Mouse (Mus musculus) megakaryocyte, embryonic 14.5 days (primary cell): ENCODE results near the gene Adgrb3. TPM values are rescaled to one million over a fixed set of nuclear protein-coding genes. Genes with fewer than 3 reads are reported as not detected.

Experiments used
- H3K27me3 ChIP-seq: replicated peaks from 2 replicates; pipeline ENCODE3; 2012; ENCODE audit warnings: inconsistent platforms
- H3K36me3 ChIP-seq: replicated peaks from 2 replicates; pipeline ENCODE3; 2012; ENCODE audit warnings: low read length, inconsistent platforms, mixed read lengths
- H3K4me1 ChIP-seq: 2 replicates; pipeline ENCODE4 v1.6.1; 2012; ENCODE audit warnings: inconsistent platforms
- H3K4me3 ChIP-seq: replicated peaks from 2 replicates; pipeline ENCODE3; 2012; ENCODE audit warnings: moderate library complexity, mild to moderate bottlenecking, inconsistent platforms
- H3K9me3 ChIP-seq: 2 replicates; pipeline ENCODE4 v1.6.1; 2012; ENCODE audit warnings: inconsistent platforms
- FLI1 ChIP-seq: IDR thresholded peaks from 2 replicates; pipeline ENCODE4 v1.6.1; 2012; ENCODE audit warnings: low read length, inconsistent platforms, mixed read lengths
- GATA1 ChIP-seq: IDR thresholded peaks from 3 replicates; pipeline ENCODE4 v1.6.1; 2012; ENCODE audit warnings: mixed read lengths, low read length, inconsistent platforms, borderline replicate concordance
- polyA plus RNA-seq: library from polyadenylated mRNA; stranded (reverse); fragments of >175 nt; gene quantifications from 2 replicates; pipeline ENCODE4 v1.2.3, GENCODE M21; 2012; ENCODE audit warnings: low replicate concordance; ENCODE audit not compliant: insufficient read depth

The Adgrb3 gene
- polyA plus RNA-seq, 1 experiment = not detected

DNA sequence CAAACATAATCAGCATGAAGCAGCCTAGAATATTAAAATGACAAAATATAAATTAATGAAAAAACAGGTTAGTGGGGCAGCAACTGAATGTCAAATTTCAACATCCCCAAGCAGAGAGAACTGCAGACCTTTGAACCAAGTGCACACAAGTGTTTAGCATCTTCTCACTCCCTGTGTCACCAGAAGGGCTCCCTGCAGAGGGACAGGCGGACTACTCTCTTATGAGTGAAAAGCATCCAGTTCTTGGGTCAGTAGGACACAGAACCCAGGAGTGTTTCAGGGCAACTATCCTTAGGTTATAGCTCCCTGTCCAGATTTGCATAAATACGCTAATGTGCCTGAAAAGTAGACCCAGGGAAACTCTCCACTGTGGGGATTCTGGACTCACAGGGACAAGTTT, 285.6 kb downstream of the Adgrb3 start:
- no peaks in the 10 kb centered on the region for H3K36me3 ChIP-seq
- TF ChIP-seq FLI1 (no peak), GATA1 (no peak)
- no peaks in the 10 kb centered on the region for H3K4me1 ChIP-seq
- no peaks in the 10 kb centered on the region for H3K27me3 ChIP-seq
- no peak overlapping the region for H3K4me3 ChIP-seq
- no peaks in the 10 kb centered on the region for H3K9me3 ChIP-seq

DNA sequence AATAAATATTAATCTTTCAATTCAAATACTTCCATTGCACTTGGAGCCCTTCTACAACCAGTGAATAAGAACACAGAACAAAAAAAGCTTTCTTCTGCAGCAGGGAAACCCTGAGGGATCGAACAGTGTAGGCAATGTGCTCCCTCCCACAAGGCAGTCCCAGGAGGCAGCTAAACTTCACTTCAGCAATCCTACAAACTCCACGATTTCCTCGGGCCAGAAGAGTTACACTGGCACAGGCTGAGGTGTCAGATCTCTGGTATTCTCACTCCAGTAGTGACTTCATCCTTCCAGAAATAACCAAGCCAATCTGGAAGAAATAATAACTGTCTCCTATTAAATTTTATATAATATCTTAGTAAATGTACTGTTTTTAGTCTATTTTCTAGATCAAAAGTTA, 286.6 kb downstream of the Adgrb3 start:
- no peaks in the 10 kb centered on the region for H3K9me3 ChIP-seq
- no peaks in the 10 kb centered on the region for H3K4me1 ChIP-seq
- H3K36me3 ChIP-seq = no peaks in the 10 kb centered on the region
- H3K27me3 ChIP-seq = no peaks in the 10 kb centered on the region
- TF ChIP-seq GATA1 (no peak), FLI1 (no peak)
- no peak overlapping the region for H3K4me3 ChIP-seq

DNA sequence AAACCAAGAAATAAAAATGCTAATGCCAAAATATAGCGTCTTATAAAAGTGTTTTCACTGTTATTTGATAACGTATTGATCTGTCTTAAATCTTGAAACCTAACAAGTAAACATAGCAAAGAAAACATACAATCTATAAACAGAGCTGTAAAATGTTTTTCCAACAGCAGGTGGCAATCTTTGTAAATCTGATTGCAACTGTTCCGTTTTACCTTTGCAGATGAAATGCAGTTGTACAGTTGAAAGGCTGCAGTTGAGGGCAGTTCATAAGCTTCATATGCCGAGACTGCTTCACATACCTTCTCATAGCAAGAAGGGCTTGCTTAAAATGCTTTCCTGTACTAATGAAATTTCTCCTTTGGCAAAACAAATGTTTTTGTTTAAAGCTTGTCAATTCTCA, 302.5 kb downstream of the Adgrb3 start:
- no peaks in the 10 kb centered on the region for H3K27me3 ChIP-seq
- H3K4me1 ChIP-seq = no peaks in the 10 kb centered on the region
- no peak for TF ChIP-seq GATA1
- TF ChIP-seq FLI1 = no peak
- no peaks in the 10 kb centered on the region for H3K36me3 ChIP-seq
- H3K9me3 ChIP-seq = peaks cover 3% of the 10 kb centered on the region
- H3K4me3 ChIP-seq = no peak overlapping the region

DNA sequence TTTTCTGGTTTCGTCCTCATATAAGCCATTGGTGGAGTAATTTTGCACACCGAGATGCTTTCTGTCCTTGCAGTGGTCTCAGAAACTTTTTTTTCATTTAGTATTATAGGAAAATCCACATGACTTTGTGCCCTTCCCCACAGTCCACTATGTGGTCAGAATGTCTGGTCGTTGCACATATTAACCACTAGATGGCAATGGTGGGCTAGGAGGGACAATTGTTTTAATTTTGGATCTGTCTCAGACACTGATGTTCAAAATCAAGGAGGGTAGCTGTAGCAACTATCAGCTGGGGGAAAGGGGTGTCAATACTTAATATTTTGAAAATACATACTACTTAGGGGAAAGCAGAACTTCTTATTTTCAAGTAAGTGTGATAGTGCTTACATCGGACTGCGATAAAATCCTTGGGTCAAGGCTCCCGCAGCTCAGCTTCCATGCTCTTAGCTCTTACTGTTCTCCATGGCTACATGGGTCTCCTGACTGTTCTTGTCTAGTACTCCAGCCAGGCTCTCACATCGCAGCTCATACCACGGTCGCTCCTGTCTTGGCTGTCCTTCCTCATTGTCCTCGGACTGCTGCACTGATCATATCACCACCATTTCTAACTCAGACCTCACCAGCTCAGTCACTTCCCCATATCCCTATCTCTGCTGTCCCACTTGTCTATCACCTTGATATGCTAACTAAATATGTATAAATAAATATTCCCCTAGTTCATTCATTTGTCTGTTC, 319.0 kb downstream of the Adgrb3 start:
- Histone ChIP-seq H3K27me3 (no peaks in the 10 kb centered on the region), H3K9me3 (no peaks in the 10 kb centered on the region), H3K4me3 (no peak overlapping the region), H3K4me1 (no peaks in the 10 kb centered on the region), H3K36me3 (no peaks in the 10 kb centered on the region)
- no peak for TF ChIP-seq FLI1
- no peak for TF ChIP-seq GATA1

DNA sequence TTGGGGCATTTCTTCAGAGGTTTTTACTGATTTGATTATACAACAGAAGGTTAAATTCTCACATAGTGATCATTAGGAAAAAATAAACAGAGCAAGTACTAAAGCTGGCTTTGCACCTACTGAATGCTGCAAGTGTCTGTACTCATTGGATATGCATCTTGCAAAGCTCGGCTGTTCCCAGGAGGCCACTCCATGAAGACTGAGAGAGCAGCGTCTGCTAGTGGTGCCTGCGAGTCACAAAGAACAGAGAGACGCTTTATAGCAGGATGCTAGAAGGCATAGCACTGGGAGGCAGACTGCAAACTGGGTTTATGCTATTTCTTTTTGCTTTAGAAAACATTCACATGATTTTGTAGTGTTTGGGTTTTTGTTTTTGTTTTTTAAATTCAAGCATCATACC, 325.2 kb downstream of the Adgrb3 start:
- Histone ChIP-seq H3K4me1 (no peaks in the 10 kb centered on the region), H3K9me3 (no peaks in the 10 kb centered on the region), H3K4me3 (no peak overlapping the region), H3K27me3 (no peaks in the 10 kb centered on the region), H3K36me3 (no peaks in the 10 kb centered on the region)
- TF ChIP-seq FLI1 = no peak
- TF ChIP-seq GATA1 = no peak

DNA sequence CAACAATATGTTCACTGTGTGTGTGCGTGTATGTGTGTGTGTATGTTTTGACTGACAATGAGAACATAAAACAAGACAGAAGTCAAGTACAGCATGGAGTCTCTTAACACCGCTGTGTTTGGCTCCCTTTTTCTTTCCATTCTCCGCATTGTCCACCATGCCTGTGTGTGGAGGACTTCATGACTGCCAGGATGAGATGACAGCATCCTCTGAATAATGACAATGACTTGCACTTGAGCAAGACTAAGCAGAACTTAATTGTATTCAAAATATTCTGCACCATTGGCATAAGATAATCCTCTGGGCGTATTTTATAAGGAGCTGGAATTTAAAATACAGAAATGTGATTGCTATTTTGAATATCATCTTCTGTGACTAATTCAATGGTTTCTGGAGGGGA, 326.0 kb downstream of the Adgrb3 start:
- H3K4me1 ChIP-seq = no peaks in the 10 kb centered on the region
- no peak for TF ChIP-seq FLI1
- TF ChIP-seq GATA1 = no peak
- no peaks in the 10 kb centered on the region for H3K36me3 ChIP-seq
- H3K9me3 ChIP-seq = no peaks in the 10 kb centered on the region
- H3K4me3 ChIP-seq = no peak overlapping the region
- H3K27me3 ChIP-seq = no peaks in the 10 kb centered on the region

DNA sequence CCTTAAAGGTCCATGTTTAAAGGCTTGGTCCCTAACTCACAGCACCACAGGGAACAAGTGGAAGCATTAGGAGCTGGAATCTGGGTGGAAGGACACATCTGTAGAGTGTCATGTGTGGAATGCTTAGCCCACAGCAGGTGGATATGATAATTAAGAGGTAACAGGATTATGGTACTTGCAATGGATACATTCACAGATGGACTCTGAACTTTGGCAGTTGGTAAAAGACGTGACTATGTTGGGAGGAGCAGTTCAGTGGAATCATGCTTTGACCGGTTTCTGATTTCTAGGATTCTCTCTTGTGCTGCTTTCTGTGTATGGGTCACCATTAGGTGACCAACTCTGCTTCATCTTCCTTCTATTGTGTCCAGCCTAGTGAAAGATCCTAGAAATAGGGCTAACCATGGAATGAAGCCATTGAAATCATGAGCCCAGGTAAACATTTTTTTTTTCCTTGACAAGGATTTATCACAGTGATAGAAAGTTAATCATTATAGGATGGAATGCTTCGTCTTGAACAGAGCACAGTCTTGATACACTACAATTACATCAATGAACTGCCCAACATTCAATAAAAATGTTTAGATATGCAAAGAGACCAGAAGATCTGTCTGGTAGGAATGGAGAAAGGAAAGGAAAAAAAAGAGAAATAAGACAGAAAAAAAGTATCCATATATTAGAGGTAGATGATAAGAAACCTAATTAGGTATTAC, 334.1 kb downstream of the Adgrb3 start:
- TF ChIP-seq GATA1 (no peak), FLI1 (no peak)
- no peaks in the 10 kb centered on the region for H3K36me3 ChIP-seq
- H3K4me1 ChIP-seq = no peaks in the 10 kb centered on the region
- H3K27me3 ChIP-seq = no peaks in the 10 kb centered on the region
- H3K9me3 ChIP-seq = no peaks in the 10 kb centered on the region
- H3K4me3 ChIP-seq = no peak overlapping the region

DNA sequence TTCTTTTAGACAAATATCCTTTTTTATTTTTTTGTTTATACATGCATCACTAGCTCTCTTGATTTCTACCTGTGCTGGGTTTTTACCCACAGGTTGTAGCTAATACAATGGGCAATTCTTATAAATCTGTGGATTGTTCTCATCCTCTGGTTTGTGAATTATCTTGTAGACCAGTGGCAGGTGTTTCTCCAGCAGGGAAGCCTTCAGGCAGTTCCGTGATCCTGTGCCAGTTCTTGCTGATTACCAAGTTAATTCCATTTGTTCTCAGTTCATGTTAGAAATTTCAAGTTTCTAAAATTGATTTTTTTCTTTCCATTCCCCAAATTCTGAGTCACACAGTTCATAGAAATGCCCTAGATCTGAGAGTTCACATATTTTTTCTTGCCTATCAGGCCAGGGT, 338.0 kb downstream of the Adgrb3 start:
- Histone ChIP-seq H3K9me3 (no peaks in the 10 kb centered on the region), H3K4me1 (no peaks in the 10 kb centered on the region), H3K4me3 (no peak overlapping the region), H3K36me3 (no peaks in the 10 kb centered on the region), H3K27me3 (no peaks in the 10 kb centered on the region)
- TF ChIP-seq GATA1 (no peak), FLI1 (no peak)

DNA sequence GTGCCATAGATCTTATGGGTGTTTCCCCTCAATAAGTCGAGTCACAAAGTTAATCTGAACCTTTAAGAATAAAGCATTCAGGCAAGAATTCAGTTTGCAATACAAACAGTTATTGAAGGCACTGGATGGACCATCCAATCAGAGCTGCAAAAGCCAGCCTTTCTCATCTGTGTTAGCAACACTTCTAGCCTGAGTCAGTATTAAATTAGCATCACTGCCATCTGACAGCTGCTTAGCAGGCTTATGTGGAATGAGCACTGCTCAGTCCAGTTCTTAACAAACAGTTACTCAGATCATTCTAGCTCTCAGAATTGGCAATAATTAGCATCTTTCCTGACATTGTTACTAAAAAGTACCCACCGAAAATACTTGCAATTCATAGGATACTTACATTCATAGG, 339.3 kb downstream of the Adgrb3 start:
- Histone ChIP-seq H3K4me1 (no peaks in the 10 kb centered on the region), H3K27me3 (no peaks in the 10 kb centered on the region), H3K9me3 (no peaks in the 10 kb centered on the region), H3K4me3 (no peak overlapping the region), H3K36me3 (no peaks in the 10 kb centered on the region)
- no peak for TF ChIP-seq FLI1
- no peak for TF ChIP-seq GATA1

DNA sequence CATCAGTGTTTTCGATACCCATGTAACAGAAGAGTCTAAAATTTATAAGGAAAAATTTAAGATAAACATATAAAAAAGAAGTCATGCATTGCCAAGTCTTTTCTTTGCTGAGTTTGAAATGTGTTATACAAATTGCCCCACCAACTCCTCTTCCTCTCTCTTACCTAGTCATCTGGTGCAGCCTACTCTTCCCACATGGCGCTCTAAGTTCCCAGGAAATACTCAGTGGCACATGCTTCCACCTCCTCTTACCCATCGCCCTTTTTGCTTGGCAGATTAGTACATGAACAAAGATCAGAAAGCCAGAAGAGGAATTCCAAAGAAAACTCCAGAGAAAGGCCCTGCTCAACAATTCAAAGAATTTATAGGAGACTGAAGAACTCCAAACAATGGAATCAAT, 353.8 kb downstream of the Adgrb3 start:
- TF ChIP-seq FLI1 = no peak
- no peak for TF ChIP-seq GATA1
- Histone ChIP-seq H3K27me3 (no peaks in the 10 kb centered on the region), H3K4me3 (no peak overlapping the region), H3K9me3 (peaks cover 3% of the 10 kb centered on the region), H3K36me3 (no peaks in the 10 kb centered on the region), H3K4me1 (no peaks in the 10 kb centered on the region)
